Mouse (Mus musculus) cerebellum, postnatal 10 days (tissue): ENCODE measurements at regions not wholly inside any gene's neighbourhood (a gene's known extent, or its start where the extent isn't known, plus 50 kb on each side); places are given as distances from the start of the nearest gene placed in this dataset.

Experiments used
- DNase-seq, 2 experiments: peaks; one replicate each; pipeline ENCODE4 v3.0.0; 2021; ENCODE audit warnings: mixed read lengths in 2 of 2

- DNase-seq = no peak
These were observed 291.6 kb downstream of the Isl1 start for GRCm38 (mm10) chr13:116017886-116018285.

- no peak for DNase-seq
These were observed 305.8 kb downstream of the Isl1 start for GRCm38 (mm10) chr13:116003733-116004132.

GRCm38 (mm10) chr13:116002391-116002899 is 307.0 kb downstream of the Isl1 start:
- DNase-seq = peak; percentile 92

GRCm38 (mm10) chr13:115990591-115990990 is 318.9 kb downstream of the Isl1 start:
- no peak for DNase-seq

- DNase-seq = peak; percentile 21 to 39
These were observed 320.4 kb downstream of the Isl1 start for GRCm38 (mm10) chr13:115989091-115989490.

GRCm38 (mm10) chr13:115986282-115986681 is 323.2 kb downstream of the Isl1 start:
- no peak for DNase-seq

- no peak for DNase-seq
These were observed 323.8 kb downstream of the Isl1 start for GRCm38 (mm10) chr13:115985715-115986114.

- no peak for DNase-seq
These were observed 331.6 kb downstream of the Isl1 start for GRCm38 (mm10) chr13:115977890-115978203.

- no peak for DNase-seq
These were observed 332.2 kb downstream of the Isl1 start for GRCm38 (mm10) chr13:115977118-115977889.
